Mouse (Mus musculus) embryonic fibroblast, embryonic 13.5 days (primary cell): ENCODE data around the gene Plekha4. TPM values are rescaled to one million over a fixed set of nuclear protein-coding genes. Genes with fewer than 3 reads are reported as not detected.

Source experiments
- H3K27ac ChIP-seq: 2 replicates; pipeline ENCODE4 v1.5.1; 2012; ENCODE audit warnings: low read length, control low read depth, inconsistent platforms; ENCODE audit not compliant: insufficient read depth
- H3K4me1 ChIP-seq: 2 replicates; pipeline ENCODE4 v1.6.1; 2011; ENCODE audit warnings: low read length; ENCODE audit not compliant: control insufficient read depth, insufficient read depth
- H3K4me3 ChIP-seq: 2 replicates; pipeline ENCODE4 v1.5.1; 2011; ENCODE audit warnings: mild to moderate bottlenecking, control low read depth, low read length; ENCODE audit not compliant: insufficient read depth
- CTCF ChIP-seq: IDR thresholded peaks from 2 replicates; pipeline ENCODE4 v1.5.1; 2011; ENCODE audit warnings: mild to moderate bottlenecking, control low read depth, low read length, moderate library complexity, borderline replicate concordance; ENCODE audit not compliant: insufficient read depth
- POLR2A ChIP-seq: IDR thresholded peaks from 2 replicates; pipeline ENCODE4 v1.6.1; 2011; ENCODE audit warnings: low read depth, mild to moderate bottlenecking, control low read depth, low read length, moderate library complexity
- polyA plus RNA-seq: library from polyadenylated mRNA; stranded (reverse); fragments of >200 nt; gene quantifications from 2 replicates; pipeline ENCODE4 v1.2.4, GENCODE M21; 2011; ENCODE audit warnings: low read depth; ENCODE audit not compliant: missing spikeins, insufficient read length

Plekha4 gene
- polyA plus RNA-seq, 1 experiment = 11.4 TPM

DNA sequence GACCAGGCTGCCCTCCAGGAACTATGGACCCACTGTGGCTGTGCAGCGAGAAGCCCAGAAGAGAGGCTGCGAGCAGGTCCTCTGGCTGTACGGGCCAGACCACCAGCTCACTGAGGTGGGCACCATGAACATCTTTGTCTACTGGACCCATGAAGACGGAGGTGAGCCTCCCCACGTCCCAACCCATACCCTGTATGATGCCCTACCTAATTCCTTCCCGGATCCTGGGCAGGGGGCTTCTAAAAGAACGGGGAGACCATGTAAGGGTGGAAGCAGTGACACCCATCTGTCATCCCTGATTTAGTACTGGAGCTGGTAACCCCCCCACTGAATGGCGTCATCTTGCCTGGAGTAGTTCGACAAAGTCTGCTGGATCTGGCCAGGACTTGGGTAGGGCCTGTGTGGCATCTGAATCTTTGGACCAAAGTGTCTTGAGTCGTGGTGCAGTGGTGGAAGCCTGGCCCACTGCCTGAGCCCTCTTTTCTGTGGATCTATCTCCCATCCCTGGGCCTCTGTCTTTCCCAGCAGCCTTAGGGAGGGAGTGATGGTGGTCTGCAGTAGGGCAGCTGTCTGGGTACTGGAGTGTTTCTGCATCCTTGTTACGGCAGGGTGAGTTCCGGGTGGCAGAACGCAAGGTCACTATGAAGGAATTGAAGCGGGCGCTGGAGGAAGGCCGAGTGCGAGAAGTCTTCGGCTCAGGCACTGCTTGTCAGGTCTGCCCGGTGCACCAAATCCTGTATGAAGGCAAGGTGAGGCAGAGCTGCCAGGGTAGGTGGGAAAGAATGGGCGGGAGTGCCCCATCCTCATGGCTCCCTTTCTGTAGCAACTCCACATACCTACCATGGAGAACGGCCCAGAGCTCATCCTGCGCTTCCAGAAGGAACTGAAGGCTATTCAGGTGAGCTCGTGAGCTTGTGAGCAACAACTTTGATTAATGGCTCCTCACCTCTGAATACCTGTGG lies 61.8 kb downstream of the Plekha4 start:
- Histone ChIP-seq H3K4me1 (no peaks in the 10 kb centered on the region), H3K27ac (no peak overlapping the region), H3K4me3 (no peak overlapping the region)
- no peak for TF ChIP-seq CTCF
- TF ChIP-seq POLR2A = no peak

DNA sequence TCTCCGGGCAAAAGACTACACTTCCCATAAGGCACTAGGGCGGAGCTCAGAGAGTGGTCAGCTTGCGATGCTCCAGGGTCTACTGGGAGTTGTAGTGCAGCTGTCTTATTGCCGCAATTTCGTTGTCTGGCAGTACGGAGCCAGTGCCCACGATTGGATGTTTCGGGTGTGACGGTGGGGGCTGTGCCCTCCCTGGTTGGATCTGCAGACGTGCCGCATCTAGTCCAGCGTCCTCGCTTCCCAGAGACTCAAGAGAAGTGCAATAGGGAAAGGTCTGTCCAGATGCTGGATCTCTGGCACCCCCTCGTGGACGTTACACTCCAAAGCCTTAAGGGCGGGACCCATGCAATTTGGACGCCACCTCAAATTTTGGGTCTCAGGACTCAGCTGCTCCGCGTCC lies 63.0 kb downstream of the Plekha4 start:
- no peak overlapping the region for H3K4me3 ChIP-seq
- TF ChIP-seq CTCF (peak; percentile 63; the same call in 1 of the 2 replicates), POLR2A (no peak)
- H3K4me1 ChIP-seq = no peaks in the 10 kb centered on the region
- no peak overlapping the region for H3K27ac ChIP-seq

DNA sequence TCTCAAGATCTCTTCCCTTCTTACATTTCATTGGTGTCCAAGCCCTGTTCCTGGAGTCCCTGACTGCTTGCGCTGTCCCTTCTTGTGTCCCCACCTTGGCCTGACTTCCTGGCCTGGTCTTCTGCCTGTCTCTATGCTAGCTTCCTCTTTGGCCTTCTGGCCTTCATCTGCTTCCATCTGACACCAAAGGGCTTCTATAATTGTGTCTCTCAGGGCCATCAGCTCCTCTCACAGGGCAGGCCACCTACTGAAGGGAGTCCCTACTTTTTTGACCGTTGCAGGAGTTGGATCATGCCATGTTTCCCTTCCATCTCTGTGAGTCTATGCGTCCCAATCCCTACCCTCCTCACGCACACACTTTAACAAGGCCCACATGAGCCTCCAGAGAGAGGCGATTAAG lies 63.8 kb downstream of the Plekha4 start:
- no peak overlapping the region for H3K4me3 ChIP-seq
- H3K4me1 ChIP-seq = no peaks in the 10 kb centered on the region
- H3K27ac ChIP-seq = no peak overlapping the region
- TF ChIP-seq CTCF = no peak
- no peak for TF ChIP-seq POLR2A

DNA sequence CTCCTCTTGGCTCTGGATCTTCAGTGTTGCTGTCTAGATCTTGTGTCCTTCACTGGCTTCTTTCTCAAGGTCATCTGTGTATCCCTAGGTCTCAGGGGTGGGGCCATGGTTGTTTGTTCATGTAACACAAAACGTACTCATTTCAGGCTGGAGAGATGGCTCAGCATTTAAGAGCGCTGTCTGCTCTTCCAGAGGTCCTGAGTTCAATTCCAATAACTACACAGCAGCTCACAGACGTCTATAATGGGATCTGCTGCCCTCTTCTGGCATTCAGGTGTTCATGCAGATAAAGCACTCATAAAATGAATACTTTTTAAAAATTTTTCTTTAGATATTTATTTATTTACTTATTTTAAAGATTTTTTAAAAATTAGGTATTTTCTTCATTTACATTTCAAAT lies 64.7 kb downstream of the Plekha4 start:
- no peak overlapping the region for H3K27ac ChIP-seq
- H3K4me3 ChIP-seq = no peak overlapping the region
- no peak for TF ChIP-seq POLR2A
- TF ChIP-seq CTCF = no peak
- H3K4me1 ChIP-seq = no peaks in the 10 kb centered on the region

DNA sequence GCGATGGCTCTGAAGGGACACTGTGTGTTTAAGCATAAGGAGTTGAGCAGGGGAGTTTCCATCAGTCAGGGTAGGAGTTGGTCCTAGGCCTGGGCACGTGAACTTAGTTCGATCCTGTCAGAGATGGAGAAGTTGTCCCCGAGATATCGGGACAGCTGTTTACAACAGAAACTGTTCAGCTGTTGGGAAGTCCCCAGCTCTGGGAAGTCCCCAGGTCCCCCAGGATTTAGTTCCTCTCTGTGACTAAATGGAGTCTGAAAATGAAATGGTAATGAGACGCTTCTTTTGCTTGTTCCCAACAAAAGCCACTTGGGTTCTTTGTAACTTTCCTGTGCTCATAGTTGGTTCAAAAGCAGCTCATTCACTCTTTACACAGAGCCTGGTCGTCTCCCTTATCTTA lies 65.8 kb downstream of the Plekha4 start:
- Histone ChIP-seq H3K4me3 (no peak overlapping the region), H3K4me1 (no peaks in the 10 kb centered on the region), H3K27ac (no peak overlapping the region)
- no peak for TF ChIP-seq CTCF
- TF ChIP-seq POLR2A = no peak

DNA sequence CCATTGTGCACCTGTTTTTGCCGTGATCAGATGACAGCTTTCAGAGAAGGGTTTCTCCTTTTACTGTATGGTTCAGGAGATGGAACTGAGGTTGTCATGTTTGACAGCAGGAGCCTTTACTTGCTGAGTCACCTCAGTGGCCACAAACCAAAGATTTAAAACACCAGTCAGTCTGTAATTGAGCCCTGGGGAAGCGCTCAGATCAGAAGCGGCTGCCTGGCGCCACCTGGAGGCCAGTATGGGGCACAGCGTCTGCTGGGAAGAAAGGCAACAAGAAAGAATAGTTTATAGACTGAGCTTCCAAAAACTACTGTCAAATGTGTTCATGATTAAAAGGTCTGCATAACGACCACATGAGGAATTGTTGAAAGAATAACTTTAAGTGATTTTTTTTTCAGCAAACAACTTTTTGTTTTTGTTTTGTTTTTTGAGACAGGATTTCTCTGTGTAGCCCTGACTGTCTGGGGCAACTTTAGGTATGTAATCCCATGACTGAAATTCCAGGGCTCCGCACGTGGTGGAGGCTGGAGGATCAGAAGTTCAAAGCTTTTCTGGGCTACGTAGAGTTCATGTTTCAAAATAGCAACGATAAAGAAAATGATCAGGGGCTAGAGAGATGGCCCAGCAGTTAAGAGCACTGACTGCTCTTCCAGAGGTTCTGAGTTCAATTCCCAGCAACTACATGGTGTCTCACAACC lies 67.1 kb downstream of the Plekha4 start:
- no peaks in the 10 kb centered on the region for H3K4me1 ChIP-seq
- TF ChIP-seq CTCF = peak; percentile 71
- TF ChIP-seq POLR2A = no peak
- H3K4me3 ChIP-seq = no peak overlapping the region
- H3K27ac ChIP-seq = no peak overlapping the region

DNA sequence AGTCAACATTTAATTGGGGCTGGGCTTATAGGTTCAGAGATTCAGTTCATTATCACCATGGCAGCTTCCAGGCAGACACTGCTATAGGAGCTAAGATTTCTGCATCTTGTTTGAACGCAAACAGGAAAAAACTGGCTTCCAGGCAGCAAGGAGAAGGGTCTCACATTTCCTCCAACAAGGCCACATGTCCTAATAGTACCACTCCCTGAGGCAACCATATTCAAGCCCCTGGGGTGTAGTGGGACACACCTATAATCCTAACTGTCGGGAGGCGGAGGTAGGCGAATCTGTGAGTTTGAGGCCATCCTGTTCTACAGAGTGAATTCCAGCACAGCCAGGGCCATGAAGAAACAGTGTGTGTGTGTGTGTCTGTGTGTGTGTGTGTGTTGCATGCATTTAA lies 69.0 kb downstream of the Plekha4 start:
- no peak overlapping the region for H3K27ac ChIP-seq

DNA sequence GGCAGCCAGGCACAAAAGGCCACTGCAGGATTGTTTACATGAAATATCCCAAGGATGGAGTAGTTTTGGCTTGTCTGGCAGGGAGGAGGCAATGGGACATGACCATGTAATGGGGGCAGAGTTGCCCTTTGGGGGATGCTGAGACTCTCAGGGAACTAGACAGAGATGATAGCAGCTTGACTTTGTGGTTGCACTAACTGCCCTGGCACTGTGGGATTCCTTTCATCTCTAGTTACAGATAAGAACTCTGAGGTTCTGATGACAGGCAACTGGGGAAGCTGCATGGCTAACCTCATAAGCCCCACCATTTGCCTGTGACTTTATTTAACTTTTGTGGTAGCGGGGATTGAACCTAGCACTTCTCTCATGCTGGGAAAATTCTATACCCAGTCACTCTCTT lies 70.0 kb downstream of the Plekha4 start:
- no peak overlapping the region for H3K4me3 ChIP-seq
- H3K4me1 ChIP-seq = no peaks in the 10 kb centered on the region
- no peak overlapping the region for H3K27ac ChIP-seq
- no peak for TF ChIP-seq CTCF
- TF ChIP-seq POLR2A = no peak

More for the DNA sequence above, 69.0 kb downstream of the Plekha4 start:
- Histone ChIP-seq H3K4me3 (no peak overlapping the region), H3K4me1 (no peaks in the 10 kb centered on the region)
- no peak for TF ChIP-seq CTCF
- no peak for TF ChIP-seq POLR2A

DNA sequence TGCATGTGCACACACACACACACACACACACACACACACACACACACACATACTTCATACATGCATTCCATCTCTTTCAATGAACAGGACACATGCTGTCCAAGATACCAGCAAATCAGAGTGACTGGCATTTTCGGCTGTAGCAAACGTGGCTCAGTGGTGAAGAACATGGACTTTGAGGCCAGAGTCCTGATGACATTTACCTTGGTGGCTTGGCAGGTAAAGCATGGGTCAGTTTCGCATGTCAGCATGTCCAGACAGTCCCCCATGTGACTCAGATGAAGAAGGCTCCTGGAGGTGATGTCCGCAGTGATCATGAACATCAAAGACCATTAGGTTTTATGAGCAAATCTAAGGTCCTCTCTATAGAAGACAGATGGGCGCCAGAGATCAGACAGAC lies 70.9 kb downstream of the Plekha4 start:
- H3K4me3 ChIP-seq = no peak overlapping the region
- TF ChIP-seq CTCF (no peak), POLR2A (no peak)
- H3K27ac ChIP-seq = no peak overlapping the region
- no peaks in the 10 kb centered on the region for H3K4me1 ChIP-seq

DNA sequence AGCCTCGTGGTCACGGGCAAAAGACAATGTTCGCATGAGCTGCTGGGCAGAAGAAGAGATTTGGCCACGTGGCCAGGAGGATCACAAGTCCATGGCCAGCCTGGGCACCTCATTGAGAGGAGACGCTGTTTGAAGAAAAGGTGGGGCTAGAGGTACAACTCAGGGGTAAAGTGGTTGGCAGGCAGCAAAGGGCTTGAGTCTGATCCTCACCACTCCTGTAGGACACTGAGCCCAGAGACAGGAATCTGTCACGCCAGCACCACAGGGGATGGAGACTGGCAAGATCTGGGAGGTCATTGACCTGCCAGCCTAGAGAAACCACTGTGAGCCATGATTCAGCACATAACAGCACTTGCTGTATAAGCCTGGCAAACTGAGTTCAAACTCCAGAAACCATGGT lies 71.4 kb downstream of the Plekha4 start:
- Histone ChIP-seq H3K27ac (no peak overlapping the region), H3K4me3 (no peak overlapping the region)
- TF ChIP-seq CTCF = no peak

More for the DNA sequence above, 71.4 kb downstream of the Plekha4 start:
- no peaks in the 10 kb centered on the region for H3K4me1 ChIP-seq
